Mouse (Mus musculus): ENCODE data around the gene Crnn. TPM values are rescaled to one million over a fixed set of nuclear protein-coding genes. Genes with fewer than 3 reads are reported as not detected.

Gene Crnn
- polyA plus RNA-seq, 1 experiment from 2014 or later: not detected

DNA sequence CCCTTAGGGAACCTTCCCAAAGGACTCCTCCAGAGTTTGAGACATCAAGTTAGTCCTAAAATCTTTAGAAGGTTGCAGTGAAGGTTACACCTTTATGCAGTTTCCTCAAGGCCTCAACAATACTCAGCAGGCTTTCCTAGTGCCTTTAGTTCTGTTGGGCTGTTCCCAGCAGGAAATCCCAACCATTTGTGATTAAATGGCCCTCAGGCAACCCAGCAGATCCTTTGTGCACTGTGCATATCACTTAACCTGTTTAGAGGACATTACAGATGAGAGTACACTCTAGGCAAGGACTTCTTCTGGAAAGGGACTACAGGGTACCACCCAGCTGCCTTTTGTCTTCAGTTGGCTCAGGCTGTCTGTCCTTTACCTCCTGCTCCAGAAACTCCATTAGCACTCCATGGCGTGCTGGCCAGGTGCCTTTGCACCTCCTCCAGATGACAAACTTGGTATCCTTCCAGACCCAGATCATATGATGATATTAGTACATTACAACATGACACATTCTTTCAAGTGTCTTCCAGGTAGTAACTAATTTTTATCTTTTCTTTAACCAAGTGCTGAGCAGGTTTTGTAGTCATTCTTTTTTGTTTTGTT lies 18.5 kb downstream of the Crnn start:
- H3K9me3 ChIP-seq (ENCODE audit: control insufficient read depth, low read depth, low read length): no peaks in the 10 kb centered on the region
- no peaks in the 10 kb centered on the region for H3K4me1 ChIP-seq (ENCODE audit: control insufficient read depth, insufficient read depth, low read length)
- H3K4me3 ChIP-seq (ENCODE audit: low read depth, low read length): no peak overlapping the region
- H3K4me2 ChIP-seq (replicated peaks; ENCODE audit: low read depth, low read length): no peak overlapping the region
- H3K9ac ChIP-seq (replicated peaks; ENCODE audit: low read depth, low read length): no peak overlapping the region
- 76% methylated on average over 1 of the region's 1 CpGs for WGBS
- no peaks in the 10 kb centered on the region for H3K36me3 ChIP-seq (ENCODE audit: control insufficient read depth, insufficient read depth, low read length)
- H3K27ac ChIP-seq (ENCODE audit: low read length): no peak overlapping the region
- no peak for ATAC-seq (ENCODE audit: insufficient number of reproducible peaks, insufficient read depth, low FRiP score, low read depth)
- H3K27me3 ChIP-seq (ENCODE audit: control insufficient read depth, insufficient read depth, low read length): no peaks in the 10 kb centered on the region

DNA sequence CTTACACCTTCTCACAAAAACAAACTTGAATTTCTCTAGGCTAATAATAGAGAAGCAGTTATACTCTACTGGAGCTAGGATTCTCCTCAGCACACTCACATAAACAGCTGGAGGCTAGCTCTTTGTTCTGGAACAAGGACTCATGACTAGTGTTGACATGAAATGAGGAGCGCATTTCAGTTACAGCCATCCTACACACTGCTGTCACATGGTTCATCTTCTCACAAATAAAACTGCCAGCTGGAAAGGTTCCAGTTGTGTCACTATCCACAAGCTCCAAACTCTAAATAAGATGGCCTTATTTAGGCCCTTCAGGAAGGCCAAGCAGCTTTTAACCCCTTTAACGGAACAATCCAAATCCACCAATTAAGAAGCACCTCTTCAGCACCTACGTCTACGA lies 36.3 kb downstream of the Crnn start:
- Histone ChIP-seq H3K4me1 (ENCODE audit: control insufficient read depth, insufficient read depth, low read length) (no peaks in the 10 kb centered on the region), H3K4me2 (replicated peaks; ENCODE audit: low read depth, low read length) (no peak overlapping the region), H3K4me3 (ENCODE audit: low read depth, low read length) (no peak overlapping the region), H3K27ac (ENCODE audit: low read length) (no peak overlapping the region), H3K36me3 (ENCODE audit: control insufficient read depth, insufficient read depth, low read length) (no peaks in the 10 kb centered on the region), H3K27me3 (ENCODE audit: control insufficient read depth, insufficient read depth, low read length) (no peaks in the 10 kb centered on the region), H3K9me3 (ENCODE audit: control insufficient read depth, low read depth, low read length) (no peaks in the 10 kb centered on the region), H3K9ac (replicated peaks; ENCODE audit: low read depth, low read length) (no peak overlapping the region)
- no peak for ATAC-seq (ENCODE audit: insufficient number of reproducible peaks, insufficient read depth, low FRiP score, low read depth)
- 91% methylated on average over 4 of the region's 4 CpGs for WGBS

DNA sequence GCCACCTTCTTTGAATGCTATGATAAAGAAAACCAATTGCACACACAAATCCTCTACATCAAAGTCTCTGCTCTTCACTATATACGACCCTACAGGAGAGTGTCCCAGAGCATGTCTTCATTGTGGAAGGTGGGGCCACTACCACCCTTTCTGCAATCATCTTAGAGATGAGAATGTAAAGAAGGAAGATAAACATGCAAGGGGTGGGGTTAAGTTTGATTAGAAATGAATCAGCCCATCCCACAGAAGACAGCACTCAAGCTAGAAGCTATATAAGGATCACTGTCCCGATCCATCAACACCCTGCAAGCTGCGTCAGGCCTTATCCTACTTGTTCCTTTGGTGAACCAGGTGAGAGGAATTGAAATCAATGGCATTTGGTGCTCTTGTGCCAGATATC lies 52.4 kb downstream of the Crnn start, which contains the start of gene Flg2:
Gene Flg2 (plus strand): TSS at position 301 of the 400 bp plus-strand sequence.
- Histone ChIP-seq H3K9me3 (ENCODE audit: control insufficient read depth, low read depth, low read length) (no peaks in the 10 kb centered on the region), H3K4me2 (replicated peaks; ENCODE audit: low read depth, low read length) (no peak within 1 kb of the TSS), H3K27ac (ENCODE audit: low read length) (no peak within 1 kb of the TSS), H3K4me1 (ENCODE audit: control insufficient read depth, insufficient read depth, low read length) (no peaks in the 10 kb centered on the region), H3K9ac (replicated peaks; ENCODE audit: low read depth, low read length) (no peak within 1 kb of the TSS), H3K27me3 (ENCODE audit: control insufficient read depth, insufficient read depth, low read length) (no peaks in the 10 kb centered on the region), H3K4me3 (ENCODE audit: low read depth, low read length) (no peak within 1 kb of the TSS), H3K36me3 (ENCODE audit: control insufficient read depth, insufficient read depth, low read length) (no peaks in the 10 kb centered on the region)
- WGBS: 85% methylated on average over 3 of the region's 3 CpGs
- ATAC-seq (ENCODE audit: insufficient number of reproducible peaks, insufficient read depth, low FRiP score, low read depth): no peak

Other genes with a start within 250 kb of the Crnn start
- not detected in 2 replicates for gene Lce3a, start 218.6 kb upstream of the Crnn start, polyA plus RNA-seq (2014; fragmentation: Nextera tagmentation; extraction: Ambion mirVana)
- not detected in 2 replicates for gene Lce3b, start 211.8 kb upstream of the Crnn start, polyA plus RNA-seq (2014; fragmentation: Nextera tagmentation; extraction: Ambion mirVana)
- gene Lce3c, start 200.3 kb upstream of the Crnn start, polyA plus RNA-seq (2014; fragmentation: Nextera tagmentation; extraction: Ambion mirVana): not detected in 2 replicates
- not detected in 2 replicates for gene Lce3d, start 187.4 kb upstream of the Crnn start, polyA plus RNA-seq (2014; fragmentation: Nextera tagmentation; extraction: Ambion mirVana)
- not detected in 2 replicates for gene Lce3e, start 177.7 kb upstream of the Crnn start, polyA plus RNA-seq (2014; fragmentation: Nextera tagmentation; extraction: Ambion mirVana)
- gene Lce3f, start 152.6 kb upstream of the Crnn start, polyA plus RNA-seq (2014; fragmentation: Nextera tagmentation; extraction: Ambion mirVana): not detected in 2 replicates
- gene Crct1, start 129.1 kb upstream of the Crnn start, polyA plus RNA-seq (2014; fragmentation: Nextera tagmentation; extraction: Ambion mirVana): 0.38 and 0.85 TPM in 2 replicates
- gene Lce1m, start 125.7 kb upstream of the Crnn start, polyA plus RNA-seq (2014; fragmentation: Nextera tagmentation; extraction: Ambion mirVana): not detected in 2 replicates
- gene Gm4858, start 76.0 kb upstream of the Crnn start, polyA plus RNA-seq (2014; fragmentation: Nextera tagmentation; extraction: Ambion mirVana): not detected in 2 replicates
- gene Flg2, start 52.5 kb downstream of the Crnn start, polyA plus RNA-seq (2014; fragmentation: Nextera tagmentation; extraction: Ambion mirVana): 0.03 TPM in 1 of 2 replicates, not detected in the other
- 0.49 TPM in 1 of 2 replicates, not detected in the other for gene Flg, start 128.7 kb downstream of the Crnn start, polyA plus RNA-seq (2014; fragmentation: Nextera tagmentation; extraction: Ambion mirVana)
- not detected in 2 replicates for gene Hrnr, start 175.0 kb downstream of the Crnn start, polyA plus RNA-seq (2014; fragmentation: Nextera tagmentation; extraction: Ambion mirVana)
- gene Rptn, start 248.9 kb downstream of the Crnn start, polyA plus RNA-seq (2014; fragmentation: Nextera tagmentation; extraction: Ambion mirVana): not detected in 2 replicates